Mouse (Mus musculus) heart, postnatal 10 days (tissue): ENCODE measurements at regions not wholly inside any gene's neighbourhood (a gene's known extent, or its start where the extent isn't known, plus 50 kb on each side); places are given as distances from the start of the nearest gene placed in this dataset.
"Not testable (repeated sequence)": the region's sequence is repeated elsewhere in the genome, so short reads cannot be mapped to it uniquely, and the experiment has no call there.

Experiments
- DNase-seq, 2 experiments: peaks; one replicate each; pipeline ENCODE4 v3.0.0; 2021
- intact Hi-C: fragments of 180-260 bp; cut with DNase I; formaldehyde crosslinking; loops from one replicate; pipeline ENCODE4 v1.15.1; 2025

DNA sequence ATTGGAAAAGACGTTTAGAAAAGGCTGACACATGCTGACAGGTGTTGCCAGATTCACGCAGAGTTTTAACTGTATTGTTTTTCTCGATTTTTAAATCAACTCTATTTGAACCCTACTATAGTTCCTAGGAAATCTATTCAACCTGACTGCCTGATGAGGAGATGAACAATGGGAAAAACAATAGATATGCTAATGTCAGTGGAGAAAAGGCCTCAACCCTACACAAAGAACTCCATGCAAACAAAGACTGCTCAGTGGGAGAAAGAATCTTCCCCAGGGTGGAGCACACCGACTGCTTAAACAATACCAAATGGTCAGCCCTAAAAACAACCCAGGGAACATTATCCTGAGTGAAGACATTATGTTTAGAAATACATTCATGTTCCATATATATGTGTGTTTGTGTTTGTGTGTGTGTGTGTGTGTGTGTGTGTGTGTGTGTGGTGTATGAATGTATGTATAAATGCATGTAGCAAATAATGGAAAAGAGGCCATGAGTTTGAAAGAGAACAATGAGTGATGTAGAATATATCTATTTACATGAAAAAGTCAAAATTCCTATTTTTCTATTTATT, 204.1 kb upstream of the Zfp804a start:
- intact Hi-C loops: no loop called here
- DNase-seq: no peak

DNA sequence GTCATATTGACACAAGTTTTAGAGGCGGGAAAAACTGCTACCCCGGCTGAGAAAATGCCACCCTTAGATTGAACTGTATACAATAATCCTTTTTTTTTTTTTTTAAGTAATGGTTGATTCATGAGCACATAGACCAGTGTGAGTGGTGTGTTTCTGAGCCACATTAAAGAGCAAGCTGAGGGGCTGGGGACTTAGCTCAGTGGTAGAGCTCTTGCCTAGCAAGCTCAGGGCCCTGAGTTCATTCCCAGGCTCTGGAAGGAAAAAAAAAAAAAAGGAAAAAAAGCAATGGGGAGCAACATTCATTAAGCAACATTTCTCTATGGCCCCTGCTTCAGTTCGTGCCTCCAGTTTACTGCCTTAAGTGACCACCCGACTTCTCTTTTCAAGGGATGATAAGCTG, 203.1 kb upstream of the Zfp804a start:
- no peak for DNase-seq
- intact Hi-C loops: no loop called here

DNA sequence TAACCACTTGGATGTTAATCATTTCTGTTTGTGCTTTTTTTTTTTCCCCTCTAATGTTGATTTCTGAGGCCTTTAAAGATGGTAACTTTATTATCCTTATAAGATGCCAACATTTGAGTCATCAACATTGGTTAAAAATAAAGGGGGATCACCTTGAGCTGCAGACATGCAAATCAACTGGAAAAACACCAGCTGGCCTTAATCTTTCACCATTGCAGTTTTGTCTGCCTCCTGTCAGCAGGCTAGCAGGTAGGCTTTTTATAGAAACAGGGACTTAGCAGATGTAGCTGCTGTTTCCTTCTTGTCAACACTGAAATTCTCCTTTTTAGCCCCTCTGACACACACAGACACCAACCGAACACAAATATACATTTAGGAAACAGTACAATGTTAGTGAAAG, 167.6 kb upstream of the Zfp804a start:
- peak; percentile 61 to 68 for DNase-seq
- intact Hi-C loops: no loop called here

GRCm38 (mm10) chr2:81892570-81892969, 160.5 kb upstream of the Zfp804a start:
- intact Hi-C loops: not testable (repeated sequence)
- peak in 1 of 2 experiments; percentile 4 for DNase-seq

DNA sequence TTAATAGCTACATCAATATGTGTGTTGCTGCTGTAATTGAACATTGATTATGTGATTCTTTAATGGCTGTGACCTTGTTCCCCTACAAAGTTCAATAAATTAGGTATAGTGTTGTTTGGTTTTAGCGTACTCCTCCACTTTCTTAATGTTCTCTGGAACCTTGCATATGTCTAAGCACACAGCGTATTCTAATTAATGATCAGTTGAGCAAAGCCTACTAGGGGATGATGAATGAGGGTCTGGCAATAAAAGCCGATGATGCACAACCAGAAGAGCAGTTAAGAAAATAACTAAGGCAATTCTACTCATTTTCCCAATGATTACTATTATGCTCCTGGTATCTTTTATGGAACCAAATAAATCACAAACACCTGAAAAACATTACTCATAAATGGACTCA, 113.7 kb upstream of the Zfp804a start:
- intact Hi-C loops: no loop called here
- no peak for DNase-seq
